Mouse (Mus musculus) small intestine, adult 2 months (tissue): ENCODE measurements at regions not wholly inside any gene's neighbourhood (a gene's known extent, or its start where the extent isn't known, plus 50 kb on each side); places are given as distances from the start of the nearest gene placed in this dataset.

Source experiments
- CTCF ChIP-seq: fragments of 200-500 bp; IDR thresholded peaks from 2 replicates; pipeline ENCODE4 v1.5.1; 2012; ENCODE audit warnings: low read depth, mild to moderate bottlenecking, control low read depth, inconsistent platforms, low read length, moderate library complexity, mixed read lengths; ENCODE audit not compliant: insufficient replicate concordance, insufficient read length; ENCODE audit errors: extremely low read depth
- POLR2A ChIP-seq: fragments of 200-500 bp; IDR thresholded peaks from 2 replicates; pipeline ENCODE4 v1.6.1; 2012; ENCODE audit warnings: low read depth, mild to moderate bottlenecking, control low read depth, inconsistent platforms, low read length, moderate library complexity

DNA sequence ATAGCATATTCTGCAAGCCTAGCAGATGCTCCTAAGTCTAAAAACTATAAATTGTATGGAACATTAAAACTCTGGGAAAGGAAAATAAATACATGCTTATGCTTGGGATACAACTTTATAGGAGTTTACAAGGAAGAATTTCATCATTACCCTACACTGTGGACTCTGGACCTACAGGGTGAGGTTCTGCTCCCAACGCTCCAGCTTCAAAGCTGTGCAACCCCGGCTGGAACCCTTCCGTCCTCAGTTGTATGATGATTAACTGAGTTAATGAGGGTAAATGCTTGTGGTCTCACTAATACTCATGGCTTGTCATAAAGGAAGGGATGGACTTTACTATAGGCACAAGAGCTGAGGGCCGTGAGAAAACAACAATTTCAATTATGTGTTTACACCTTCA lies 76.6 kb upstream of the Cited2 start:
- TF ChIP-seq POLR2A: no peak
- TF ChIP-seq CTCF: no peak
